Mouse (Mus musculus): ENCODE measurements at regions not wholly inside any gene's neighbourhood (a gene's known extent, or its start where the extent isn't known, plus 50 kb on each side); places are given as distances from the start of the nearest gene placed in this dataset.

DNA sequence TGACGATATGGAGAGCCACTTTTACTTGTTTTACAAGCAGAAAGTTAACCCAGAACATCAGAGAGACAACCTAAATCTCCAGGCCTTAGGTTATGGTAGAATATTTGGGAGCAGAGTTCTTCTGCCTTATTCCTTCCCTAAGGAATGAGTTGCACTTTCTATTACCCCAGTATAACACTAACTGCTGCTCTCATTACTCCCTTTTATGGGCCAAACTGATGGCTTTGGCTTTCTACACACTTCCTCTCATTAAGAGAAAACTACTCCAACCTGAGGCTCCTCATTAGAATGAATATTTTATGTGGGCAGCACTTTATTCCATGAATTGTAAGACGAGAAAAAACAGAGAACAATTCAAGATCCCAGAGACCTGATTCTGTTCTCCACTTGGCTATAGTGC lies 289.0 kb upstream of the Tnc start:
- H3K27ac ChIP-seq (ENCODE audit: low read depth, low read length), result no peak overlapping the region
- WGBS, result 75% methylated on average over 2 of the region's 2 CpGs
- H3K36me3 ChIP-seq (ENCODE audit: control insufficient read depth, insufficient read depth, low read length), result no peaks in the 10 kb centered on the region
- H3K27me3 ChIP-seq (replicated peaks; ENCODE audit: control insufficient read depth, insufficient read depth, low read length), result no peaks in the 10 kb centered on the region
- H3K9ac ChIP-seq (ENCODE audit: low read depth, low read length), result no peak overlapping the region
- no peak overlapping the region for H3K4me3 ChIP-seq (ENCODE audit: low read length)
- H3K9me3 ChIP-seq (ENCODE audit: control insufficient read depth, low read length), result no peaks in the 10 kb centered on the region
- ATAC-seq, result no peak
- no peak overlapping the region for H3K4me2 ChIP-seq (ENCODE audit: low read length)
- H3K4me1 ChIP-seq (ENCODE audit: control insufficient read depth, insufficient read depth, low read depth, low read length), result no peaks in the 10 kb centered on the region

DNA sequence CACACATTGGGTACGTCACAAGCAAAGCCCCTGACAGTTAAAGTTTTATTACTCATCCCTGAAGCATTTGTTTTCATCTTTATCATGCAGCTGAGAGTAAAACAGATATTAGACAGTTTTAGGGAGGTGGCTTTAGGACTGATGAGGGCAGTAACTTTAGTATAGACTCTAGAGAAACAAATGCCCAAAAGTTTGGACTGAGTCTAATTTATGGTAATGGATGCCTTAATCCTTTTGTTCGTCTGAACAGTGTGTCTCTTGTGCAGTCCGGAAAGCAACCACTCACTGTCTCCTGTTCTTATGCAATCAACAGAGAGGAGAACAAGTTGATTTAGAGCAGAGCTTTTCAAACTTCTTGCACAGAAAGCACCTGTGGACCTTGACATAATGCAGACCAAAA lies 283.4 kb upstream of the Tnc start:
- Histone ChIP-seq H3K4me1 (ENCODE audit: control insufficient read depth, insufficient read depth, low read depth, low read length) (no peaks in the 10 kb centered on the region), H3K27me3 (replicated peaks; ENCODE audit: control insufficient read depth, insufficient read depth, low read length) (no peaks in the 10 kb centered on the region), H3K27ac (ENCODE audit: low read depth, low read length) (no peak overlapping the region), H3K4me2 (ENCODE audit: low read length) (no peak overlapping the region), H3K9ac (ENCODE audit: low read depth, low read length) (no peak overlapping the region), H3K36me3 (ENCODE audit: control insufficient read depth, insufficient read depth, low read length) (no peaks in the 10 kb centered on the region), H3K4me3 (ENCODE audit: low read length) (no peak overlapping the region), H3K9me3 (ENCODE audit: control insufficient read depth, low read length) (no peaks in the 10 kb centered on the region)
- ATAC-seq, result no peak
- WGBS, result 32% methylated on average over 3 of the region's 3 CpGs

DNA sequence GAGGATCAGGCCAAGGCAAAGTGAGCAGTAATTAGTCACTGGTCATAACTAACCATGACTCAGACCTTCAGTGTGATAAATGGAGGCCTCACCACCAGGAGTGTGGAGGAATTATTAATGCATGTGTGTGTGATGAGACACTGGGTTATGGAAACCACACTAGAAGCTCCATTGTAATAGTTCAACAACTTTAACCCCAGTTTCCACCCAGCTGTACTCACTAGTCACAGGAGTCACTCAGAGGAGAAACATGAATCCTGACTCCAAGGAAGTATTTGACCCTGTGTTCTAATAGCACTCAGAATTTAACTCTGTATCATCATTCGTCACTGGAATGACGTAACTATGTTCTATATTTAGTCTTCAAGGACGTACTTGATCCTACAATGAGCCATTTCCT lies 277.6 kb upstream of the Tnc start:
- 76% methylated on average over 3 of the region's 3 CpGs for WGBS
- H3K27me3 ChIP-seq (replicated peaks; ENCODE audit: control insufficient read depth, insufficient read depth, low read length), result no peaks in the 10 kb centered on the region
- no peak overlapping the region for H3K4me2 ChIP-seq (ENCODE audit: low read length)
- H3K4me1 ChIP-seq (ENCODE audit: control insufficient read depth, insufficient read depth, low read depth, low read length), result no peaks in the 10 kb centered on the region
- no peak for ATAC-seq
- no peak overlapping the region for H3K9ac ChIP-seq (ENCODE audit: low read depth, low read length)
- no peak overlapping the region for H3K27ac ChIP-seq (ENCODE audit: low read depth, low read length)
- H3K36me3 ChIP-seq (ENCODE audit: control insufficient read depth, insufficient read depth, low read length), result no peaks in the 10 kb centered on the region
- no peaks in the 10 kb centered on the region for H3K9me3 ChIP-seq (ENCODE audit: control insufficient read depth, low read length)
- no peak overlapping the region for H3K4me3 ChIP-seq (ENCODE audit: low read length)

DNA sequence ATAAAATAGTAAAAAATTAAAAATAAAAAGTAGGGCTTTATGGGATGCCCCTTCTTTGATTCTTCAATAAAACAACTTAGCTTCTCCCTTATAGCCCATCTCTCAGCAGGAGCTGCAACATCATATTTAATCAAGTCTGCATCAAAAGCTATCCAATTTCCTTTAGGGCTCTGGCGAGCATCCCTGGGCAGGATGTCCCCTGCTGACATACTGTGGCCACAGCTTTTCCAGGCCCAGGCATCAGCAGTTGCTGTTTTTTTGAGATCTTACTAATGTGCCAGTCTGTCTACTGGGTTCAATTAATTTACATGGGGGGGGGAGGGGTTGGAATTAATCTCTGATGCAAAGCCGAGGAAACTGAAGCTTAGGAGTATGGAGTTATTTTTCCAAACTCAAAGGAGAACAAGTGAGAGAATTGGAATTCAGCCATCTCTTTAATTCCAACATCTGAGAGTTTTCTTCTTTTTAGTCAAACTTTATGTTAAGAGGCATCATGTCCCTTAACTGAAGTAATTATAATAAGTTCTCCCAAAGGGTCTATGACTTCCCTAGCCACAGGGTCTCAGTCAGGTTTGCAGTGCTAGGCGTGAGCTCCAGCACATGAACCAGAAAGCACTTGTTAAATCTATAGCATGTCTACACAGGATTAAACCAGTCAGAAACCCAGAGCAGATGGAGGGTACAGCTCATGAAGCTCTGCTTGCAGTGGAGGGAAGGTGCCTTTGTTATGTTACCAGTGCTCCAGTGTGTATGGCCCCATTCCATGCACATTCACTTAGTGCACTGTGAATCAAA lies 269.9 kb upstream of the Tnc start:
- H3K27ac ChIP-seq (ENCODE audit: low read depth, low read length), result no peak overlapping the region
- H3K4me3 ChIP-seq (ENCODE audit: low read length), result no peak overlapping the region
- peak; percentile 42; the same call in 1 of the 2 replicates for ATAC-seq
- 53% methylated on average over 3 of the region's 3 CpGs for WGBS
- no peaks in the 10 kb centered on the region for H3K9me3 ChIP-seq (ENCODE audit: control insufficient read depth, low read length)
- H3K4me2 ChIP-seq (ENCODE audit: low read length), result no peak overlapping the region
- H3K36me3 ChIP-seq (ENCODE audit: control insufficient read depth, insufficient read depth, low read length), result no peaks in the 10 kb centered on the region
- no peaks in the 10 kb centered on the region for H3K27me3 ChIP-seq (replicated peaks; ENCODE audit: control insufficient read depth, insufficient read depth, low read length)
- H3K9ac ChIP-seq (ENCODE audit: low read depth, low read length), result no peak overlapping the region
- no peaks in the 10 kb centered on the region for H3K4me1 ChIP-seq (ENCODE audit: control insufficient read depth, insufficient read depth, low read depth, low read length)

DNA sequence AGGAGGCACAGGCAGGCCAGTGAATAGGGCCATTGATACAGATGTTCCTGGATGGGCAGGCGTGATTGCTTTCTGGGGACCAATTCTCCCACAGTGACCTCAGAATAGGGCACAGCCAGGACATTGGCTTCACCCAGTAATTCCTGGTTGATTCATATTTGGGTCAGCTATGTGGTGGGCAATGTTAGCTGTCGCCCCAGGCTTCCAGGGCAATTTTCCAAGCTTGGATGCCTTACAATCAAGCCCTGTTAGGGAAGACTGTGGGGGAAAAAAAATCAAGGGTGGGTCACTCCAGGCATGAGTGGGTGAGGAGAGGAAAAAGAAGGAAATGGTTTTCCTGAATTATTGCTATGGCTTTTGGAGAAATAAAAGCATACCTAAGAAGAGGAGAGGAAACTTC lies 250.1 kb upstream of the Tnc start:
- H3K27ac ChIP-seq (ENCODE audit: low read depth, low read length), result no peak overlapping the region
- no peak overlapping the region for H3K4me3 ChIP-seq (ENCODE audit: low read length)
- no peaks in the 10 kb centered on the region for H3K4me1 ChIP-seq (ENCODE audit: control insufficient read depth, insufficient read depth, low read depth, low read length)
- ATAC-seq, result no peak
- 84% methylated on average over 2 of the region's 2 CpGs for WGBS
- 0 out of 2 replicates have a peak, but pooled peaks cover 2% of the 10 kb centered on the region for H3K9me3 ChIP-seq (ENCODE audit: control insufficient read depth, low read length)
- no peak overlapping the region for H3K9ac ChIP-seq (ENCODE audit: low read depth, low read length)
- H3K4me2 ChIP-seq (ENCODE audit: low read length), result no peak overlapping the region
- no peaks in the 10 kb centered on the region for H3K36me3 ChIP-seq (ENCODE audit: control insufficient read depth, insufficient read depth, low read length)
- no peaks in the 10 kb centered on the region for H3K27me3 ChIP-seq (replicated peaks; ENCODE audit: control insufficient read depth, insufficient read depth, low read length)

DNA sequence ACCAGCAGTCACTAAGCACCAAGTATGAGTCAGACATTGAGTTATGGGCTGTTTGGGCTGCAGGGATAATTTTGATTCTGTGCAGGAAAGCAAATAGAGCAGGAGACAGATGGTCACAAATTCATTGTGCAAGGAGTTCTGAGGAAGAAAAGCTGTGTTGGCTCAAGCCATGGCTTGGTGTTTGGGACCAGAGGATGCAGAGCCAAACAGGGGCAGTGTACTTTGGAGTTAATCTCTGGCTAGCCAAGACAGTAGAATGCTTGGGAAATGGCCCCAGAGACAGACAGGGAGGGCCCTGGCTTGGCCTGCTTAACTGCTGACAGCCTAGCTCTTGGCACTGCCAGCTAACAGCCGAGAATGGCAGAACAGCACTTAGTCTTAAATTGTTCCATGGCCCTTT lies 235.7 kb upstream of the Tnc start:
- H3K27me3 ChIP-seq (replicated peaks; ENCODE audit: control insufficient read depth, insufficient read depth, low read length), result no peaks in the 10 kb centered on the region
- H3K4me2 ChIP-seq (ENCODE audit: low read length), result no peak overlapping the region
- H3K27ac ChIP-seq (ENCODE audit: low read depth, low read length), result no peak overlapping the region
- H3K36me3 ChIP-seq (ENCODE audit: control insufficient read depth, insufficient read depth, low read length), result no peaks in the 10 kb centered on the region
- H3K4me3 ChIP-seq (ENCODE audit: low read length), result no peak overlapping the region
- peak; percentile 96 for ATAC-seq
- no peaks in the 10 kb centered on the region for H3K4me1 ChIP-seq (ENCODE audit: control insufficient read depth, insufficient read depth, low read depth, low read length)
- WGBS, result 47% methylated on average over 1 of the region's 1 CpGs
- no peaks in the 10 kb centered on the region for H3K9me3 ChIP-seq (ENCODE audit: control insufficient read depth, low read length)
- H3K9ac ChIP-seq (ENCODE audit: low read depth, low read length), result no peak overlapping the region

DNA sequence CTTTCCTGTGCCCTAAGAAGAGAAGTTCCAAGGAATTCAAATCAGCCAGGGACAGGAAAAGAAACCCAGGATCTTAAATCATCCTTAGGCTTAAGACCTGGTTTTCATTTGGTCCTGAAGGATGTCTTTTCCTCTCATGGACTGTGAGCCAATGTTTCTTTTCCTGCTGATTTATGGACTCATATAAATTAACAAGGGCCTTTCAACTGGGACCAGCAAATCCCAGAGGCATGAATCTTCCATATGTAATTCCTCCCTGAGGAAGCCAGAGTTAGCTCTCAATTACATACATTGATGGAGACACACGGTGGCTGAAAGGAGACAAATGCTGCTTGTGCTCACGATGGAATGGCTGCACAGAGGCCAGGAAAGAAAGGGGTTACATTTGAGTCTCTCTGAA lies 230.2 kb upstream of the Tnc start:
- no peak overlapping the region for H3K9ac ChIP-seq (ENCODE audit: low read depth, low read length)
- H3K4me3 ChIP-seq (ENCODE audit: low read length), result no peak overlapping the region
- H3K4me2 ChIP-seq (ENCODE audit: low read length), result no peak overlapping the region
- H3K27ac ChIP-seq (ENCODE audit: low read depth, low read length), result no peak overlapping the region
- WGBS, result 41% methylated on average over 2 of the region's 2 CpGs
- no peaks in the 10 kb centered on the region for H3K27me3 ChIP-seq (replicated peaks; ENCODE audit: control insufficient read depth, insufficient read depth, low read length)
- no peaks in the 10 kb centered on the region for H3K4me1 ChIP-seq (ENCODE audit: control insufficient read depth, insufficient read depth, low read depth, low read length)
- no peaks in the 10 kb centered on the region for H3K36me3 ChIP-seq (ENCODE audit: control insufficient read depth, insufficient read depth, low read length)
- ATAC-seq, result no peak
- no peaks in the 10 kb centered on the region for H3K9me3 ChIP-seq (ENCODE audit: control insufficient read depth, low read length)

DNA sequence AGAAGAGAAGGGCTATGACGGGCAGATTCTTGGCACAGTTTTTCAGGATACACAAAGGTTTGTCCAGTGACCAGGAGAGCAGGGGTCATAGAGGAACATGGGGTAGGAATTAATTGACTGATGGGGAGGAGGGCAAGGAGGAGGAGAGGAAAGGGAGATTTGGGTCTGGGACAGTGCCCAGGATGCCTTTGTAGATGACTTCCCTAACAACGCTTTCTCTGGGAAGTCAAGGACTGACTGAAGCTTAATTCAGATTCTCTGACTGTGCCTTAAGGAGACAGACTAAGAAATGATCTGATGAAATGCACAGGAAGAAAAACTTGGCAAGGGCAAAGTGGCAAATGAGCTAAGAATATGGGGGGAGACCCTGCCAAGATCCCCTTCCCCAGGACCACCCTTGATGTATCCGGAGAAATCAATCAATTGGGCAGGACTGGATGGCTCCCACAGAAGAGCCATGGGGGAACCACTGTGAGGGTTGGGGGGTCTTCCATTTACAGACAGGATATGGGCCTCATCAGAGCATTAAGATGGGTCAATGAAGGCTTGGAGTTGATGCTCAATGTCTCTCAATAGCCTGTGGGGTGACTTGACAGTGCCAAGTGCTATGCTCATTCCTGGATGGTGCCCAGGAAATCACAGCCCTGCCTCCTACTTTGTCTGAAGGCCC lies 227.6 kb upstream of the Tnc start:
- Histone ChIP-seq H3K36me3 (ENCODE audit: control insufficient read depth, insufficient read depth, low read length) (no peaks in the 10 kb centered on the region), H3K27ac (ENCODE audit: low read depth, low read length) (no peak overlapping the region), H3K27me3 (replicated peaks; ENCODE audit: control insufficient read depth, insufficient read depth, low read length) (no peaks in the 10 kb centered on the region), H3K4me1 (ENCODE audit: control insufficient read depth, insufficient read depth, low read depth, low read length) (no peaks in the 10 kb centered on the region), H3K9ac (ENCODE audit: low read depth, low read length) (no peak overlapping the region), H3K9me3 (ENCODE audit: control insufficient read depth, low read length) (no peaks in the 10 kb centered on the region), H3K4me2 (ENCODE audit: low read length) (no peak overlapping the region), H3K4me3 (ENCODE audit: low read length) (no peak overlapping the region)
- WGBS, result 73% methylated on average over 3 of the region's 3 CpGs
- peak; percentile 97 for ATAC-seq

DNA sequence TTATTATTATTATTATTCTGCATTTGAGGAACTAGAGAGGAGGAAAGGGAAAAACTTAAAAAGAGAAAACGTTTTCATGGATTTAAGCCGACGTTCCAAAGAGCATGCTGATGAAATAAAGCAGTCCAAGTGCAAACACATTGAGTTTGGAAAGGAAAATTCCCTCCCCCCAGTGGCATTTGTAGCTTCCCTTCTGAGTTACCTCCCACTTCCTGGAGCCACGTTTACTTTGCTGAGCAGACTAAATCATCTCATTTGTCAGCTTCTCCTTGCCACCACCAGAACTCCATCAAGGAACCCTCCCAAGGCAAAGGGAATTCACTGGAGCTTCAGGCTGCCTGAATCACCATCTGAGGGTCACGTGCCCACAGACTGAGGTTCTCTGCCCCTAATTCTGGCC lies 223.0 kb upstream of the Tnc start:
- WGBS, result 69% methylated on average over 5 of the region's 5 CpGs
- H3K9me3 ChIP-seq (ENCODE audit: control insufficient read depth, low read length), result no peaks in the 10 kb centered on the region
- no peak overlapping the region for H3K27ac ChIP-seq (ENCODE audit: low read depth, low read length)

More for the DNA sequence above, 223.0 kb upstream of the Tnc start:
- Histone ChIP-seq H3K36me3 (ENCODE audit: control insufficient read depth, insufficient read depth, low read length) (no peaks in the 10 kb centered on the region), H3K9ac (ENCODE audit: low read depth, low read length) (no peak overlapping the region), H3K4me1 (ENCODE audit: control insufficient read depth, insufficient read depth, low read depth, low read length) (no peaks in the 10 kb centered on the region), H3K4me3 (ENCODE audit: low read length) (no peak overlapping the region), H3K27me3 (replicated peaks; ENCODE audit: control insufficient read depth, insufficient read depth, low read length) (no peaks in the 10 kb centered on the region), H3K4me2 (ENCODE audit: low read length) (no peak overlapping the region)
- ATAC-seq, result no peak

All from hindbrain, embryonic 16.5 days (tissue).